Mouse (Mus musculus) hindbrain, embryonic 12.5 days (tissue): ENCODE results near the gene Angptl7. TPM values are rescaled to one million over a fixed set of nuclear protein-coding genes. Genes with fewer than 3 reads are reported as not detected.

Experiments
- ATAC-seq: fragments of 200-750 bp; cut with Nextera tagmentation; 2 replicates; pipeline ENCODE4 v1.8.0; 2017; ENCODE audit warnings: moderate TSS enrichment; ENCODE audit not compliant: low FRiP score
- H3K27ac ChIP-seq: fragments of 300-500 bp; sonication (generic); 2 replicates; pipeline ENCODE4 v1.5.1; 2016; ENCODE audit warnings: mild to moderate bottlenecking
- H3K27me3 ChIP-seq: fragments of 300-500 bp; sonication (generic); 2 replicates; pipeline ENCODE4 v1.6.1; 2016; ENCODE audit warnings: mild to moderate bottlenecking
- H3K36me3 ChIP-seq: fragments of 300-500 bp; sonication (generic); 2 replicates; pipeline ENCODE4 v1.6.1; 2016; ENCODE audit warnings: mild to moderate bottlenecking
- H3K4me1 ChIP-seq: fragments of 300-500 bp; sonication (generic); 2 replicates; pipeline ENCODE4 v1.6.1; 2016
- H3K4me2 ChIP-seq: fragments of 300-500 bp; sonication (generic); replicated peaks from 2 replicates; pipeline ENCODE4 v1.6.1; 2016; ENCODE audit warnings: mild to moderate bottlenecking
- H3K4me3 ChIP-seq: fragments of 300-500 bp; sonication (generic); 2 replicates; pipeline ENCODE4 v1.5.1; 2016; ENCODE audit warnings: mild to moderate bottlenecking
- H3K9ac ChIP-seq: fragments of 300-500 bp; sonication (generic); 2 replicates; pipeline ENCODE4 v1.6.1; 2016; ENCODE audit warnings: mild to moderate bottlenecking, moderate library complexity
- H3K9me3 ChIP-seq: fragments of 300-500 bp; sonication (generic); replicated peaks from 2 replicates; pipeline ENCODE4 v1.6.1; 2016; ENCODE audit warnings: mild to moderate bottlenecking
- WGBS: fragments of 180-500 bp; shearing (Covaris S2); methylation state at CpG from one replicate; pipeline ENCODE4 v1.1.7; 2016; 5-methylcytosine and 5-hydroxymethylcytosine counted together
- polyA plus RNA-seq: library from polyadenylated mRNA; unstranded; fragments of >200 nt; fragmentation: Nextera tagmentation; extraction: Ambion mirVana; gene quantifications from 2 replicates; pipeline ENCODE4 v1.2.1, GENCODE M21; 2016

The Angptl7 gene
- polyA plus RNA-seq = 0.35 and 0.38 TPM in 2 replicates

- 0 out of 2 replicates have a peak, but pooled peaks cover 4% of the 10 kb centered on the region for H3K4me1 ChIP-seq
- no peak within 1 kb of the TSS for H3K9ac ChIP-seq
- peaks cover 77% of the 10 kb centered on the region for H3K36me3 ChIP-seq
- no peak for ATAC-seq
- H3K9me3 ChIP-seq = no peaks in the 10 kb centered on the region
- H3K4me3 ChIP-seq = no peak within 1 kb of the TSS
- no peak within 1 kb of the TSS for H3K27ac ChIP-seq
- 64% methylated on average over 4 of the region's 4 CpGs for whole genome bisulfite sequencing
- no peaks in the 10 kb centered on the region for H3K27me3 ChIP-seq
- no peak within 1 kb of the TSS for H3K4me2 ChIP-seq
Observed at GRCm38 (mm10) chr4:148500410-148500867, at the start of gene Angptl7. Gene Angptl7 (minus strand): TSS chr4:148500460.

- WGBS = 98% methylated on average over 4 of the region's 4 CpGs
- no peak overlapping the region for H3K9ac ChIP-seq
Observed at GRCm38 (mm10) chr4:148549106-148549505, 48.8 kb upstream of the Angptl7 start.

GRCm38 (mm10) chr4:148535876-148536275, 35.6 kb upstream of the Angptl7 start:
- no peaks in the 10 kb centered on the region for H3K9me3 ChIP-seq
- H3K4me3 ChIP-seq = no peak overlapping the region
- no peaks in the 10 kb centered on the region for H3K27me3 ChIP-seq
- peaks cover 94% of the 10 kb centered on the region for H3K36me3 ChIP-seq
- no peak overlapping the region for H3K27ac ChIP-seq
- H3K4me2 ChIP-seq = no peak overlapping the region
- H3K4me1 ChIP-seq = no peaks in the 10 kb centered on the region
- no peak for ATAC-seq
- no peak overlapping the region for H3K9ac ChIP-seq
- 99% methylated on average over 3 of the region's 3 CpGs for WGBS

More at GRCm38 (mm10) chr4:148549106-148549505, 48.8 kb upstream of the Angptl7 start:
- no peak for ATAC-seq
- no peak overlapping the region for H3K4me2 ChIP-seq
- no peaks in the 10 kb centered on the region for H3K4me1 ChIP-seq
- H3K9me3 ChIP-seq = no peaks in the 10 kb centered on the region
- H3K4me3 ChIP-seq = no peak overlapping the region
- peaks cover 94% of the 10 kb centered on the region for H3K36me3 ChIP-seq
- H3K27me3 ChIP-seq = no peaks in the 10 kb centered on the region
- H3K27ac ChIP-seq = no peak overlapping the region

- Histone ChIP-seq H3K9me3 (no peaks in the 10 kb centered on the region), H3K4me1 (no peaks in the 10 kb centered on the region), H3K4me2 (no peak overlapping the region), H3K27ac (no peak overlapping the region), H3K36me3 (peaks cover 92% of the 10 kb centered on the region), H3K27me3 (no peaks in the 10 kb centered on the region), H3K4me3 (no peak overlapping the region), H3K9ac (no peak overlapping the region)
- WGBS = 88% methylated on average over 12 of the region's 12 CpGs
- ATAC-seq = no peak
Observed at GRCm38 (mm10) chr4:148533613-148534328, 33.5 kb upstream of the Angptl7 start.

GRCm38 (mm10) chr4:148532516-148532915, 32.3 kb upstream of the Angptl7 start:
- Histone ChIP-seq H3K4me2 (no peak overlapping the region), H3K9me3 (no peaks in the 10 kb centered on the region), H3K27ac (no peak overlapping the region), H3K4me3 (no peak overlapping the region), H3K9ac (no peak overlapping the region; the same call in 1 of the 2 replicates), H3K36me3 (peaks cover 91% of the 10 kb centered on the region), H3K4me1 (no peaks in the 10 kb centered on the region), H3K27me3 (no peaks in the 10 kb centered on the region)
- 91% methylated on average over 3 of the region's 3 CpGs for WGBS
- ATAC-seq = no peak

- Histone ChIP-seq H3K4me2 (no peak overlapping the region), H3K9ac (no peak overlapping the region), H3K9me3 (no peaks in the 10 kb centered on the region), H3K27me3 (no peaks in the 10 kb centered on the region), H3K4me1 (no peaks in the 10 kb centered on the region), H3K4me3 (no peak overlapping the region), H3K36me3 (peaks cover 91% of the 10 kb centered on the region), H3K27ac (no peak overlapping the region)
- ATAC-seq = no peak
- 52% methylated on average over 4 of the region's 4 CpGs for WGBS
Observed at GRCm38 (mm10) chr4:148531341-148531740, 31.1 kb upstream of the Angptl7 start.

- Histone ChIP-seq H3K36me3 (peaks cover 91% of the 10 kb centered on the region), H3K4me1 (no peaks in the 10 kb centered on the region), H3K4me3 (no peak overlapping the region), H3K9me3 (no peaks in the 10 kb centered on the region), H3K4me2 (no peak overlapping the region), H3K9ac (no peak overlapping the region), H3K27ac (no peak overlapping the region), H3K27me3 (no peaks in the 10 kb centered on the region)
- WGBS = 91% methylated on average over 6 of the region's 6 CpGs
- no peak for ATAC-seq
Observed at GRCm38 (mm10) chr4:148530778-148531177, 30.5 kb upstream of the Angptl7 start.

GRCm38 (mm10) chr4:148530351-148530750, 30.1 kb upstream of the Angptl7 start:
- no peak overlapping the region for H3K4me3 ChIP-seq
- WGBS = 94% methylated on average over 5 of the region's 5 CpGs
- no peak overlapping the region for H3K27ac ChIP-seq
- no peaks in the 10 kb centered on the region for H3K27me3 ChIP-seq
- H3K36me3 ChIP-seq = peaks cover 91% of the 10 kb centered on the region
- ATAC-seq = no peak
- no peak overlapping the region for H3K4me2 ChIP-seq
- no peaks in the 10 kb centered on the region for H3K9me3 ChIP-seq
- H3K9ac ChIP-seq = no peak overlapping the region
- H3K4me1 ChIP-seq = no peaks in the 10 kb centered on the region

GRCm38 (mm10) chr4:148527158-148527910, 27.1 kb upstream of the Angptl7 start:
- WGBS = 90% methylated on average over 10 of the region's 10 CpGs
- no peak for ATAC-seq
- Histone ChIP-seq H3K9me3 (no peaks in the 10 kb centered on the region), H3K36me3 (peaks cover 93% of the 10 kb centered on the region), H3K4me1 (no peaks in the 10 kb centered on the region), H3K27me3 (no peaks in the 10 kb centered on the region), H3K9ac (no peak overlapping the region), H3K27ac (no peak overlapping the region), H3K4me3 (no peak overlapping the region), H3K4me2 (no peak overlapping the region)

GRCm38 (mm10) chr4:148523538-148523937, 23.3 kb upstream of the Angptl7 start:
- no peaks in the 10 kb centered on the region for H3K27me3 ChIP-seq

GRCm38 (mm10) chr4:148518235-148518795, 18.1 kb upstream of the Angptl7 start:
- Histone ChIP-seq H3K27ac (peak overlapping the region; percentile 3; the same call in 1 of the 2 replicates), H3K9ac (no peak overlapping the region), H3K9me3 (no peaks in the 10 kb centered on the region), H3K4me2 (no peak overlapping the region), H3K27me3 (no peaks in the 10 kb centered on the region), H3K4me1 (peaks cover 5% of the 10 kb centered on the region; the same call in 1 of the 2 replicates), H3K4me3 (no peak overlapping the region), H3K36me3 (peaks cover 72% of the 10 kb centered on the region)
- 28% methylated on average over 5 of the region's 5 CpGs for WGBS
- no peak for ATAC-seq

More at GRCm38 (mm10) chr4:148523538-148523937, 23.3 kb upstream of the Angptl7 start:
- Histone ChIP-seq H3K9ac (no peak overlapping the region), H3K36me3 (peaks cover 91% of the 10 kb centered on the region), H3K27ac (no peak overlapping the region), H3K4me3 (no peak overlapping the region), H3K9me3 (no peaks in the 10 kb centered on the region), H3K4me1 (peaks cover under 1% of the 10 kb centered on the region; the same call in 1 of the 2 replicates), H3K4me2 (no peak overlapping the region)
- WGBS = 84% methylated on average over 7 of the region's 7 CpGs
- no peak for ATAC-seq

- Histone ChIP-seq H3K27me3 (no peaks in the 10 kb centered on the region), H3K36me3 (peaks cover 71% of the 10 kb centered on the region), H3K4me2 (no peak overlapping the region), H3K9ac (no peak overlapping the region), H3K4me1 (peaks cover 5% of the 10 kb centered on the region; the same call in 1 of the 2 replicates), H3K9me3 (no peaks in the 10 kb centered on the region), H3K27ac (peak overlapping the region; percentile 3; the same call in 1 of the 2 replicates), H3K4me3 (no peak overlapping the region)
- ATAC-seq = no peak
- whole genome bisulfite sequencing = 67% methylated on average over 4 of the region's 4 CpGs
Observed at GRCm38 (mm10) chr4:148517809-148518208, 17.5 kb upstream of the Angptl7 start.
